In genomic region chr12:39496203-39496602, GRCm38 (mm10) we compare ENCODE assay signal across 8 mouse cellular contexts.
DNase-seq lines count a peak whose midpoint lies in the region; ATAC-seq lines count a peak whose summit lies in the region.
"Had no signal": no experiment of that assay in that cellular context is flagged by ENCODE, and none has a peak within 500 bp of the region (broad histone marks: within the 10 kb centered on the region; RNA-seq: fewer than 3 reads in every experiment).

No protein-coding gene starts in this region.

- no peak overlapping the region for H3K4me2 ChIP-seq in hindbrain, embryonic 14.5 days (replicated peaks)
- H3K4me2 ChIP-seq: embryonic facial prominence, embryonic 12.5 days had no signal

- no peak overlapping the region for H3K9ac ChIP-seq in hindbrain, embryonic 14.5 days
- H3K9ac ChIP-seq: embryonic facial prominence, embryonic 12.5 days had no signal

- H3K9me3 ChIP-seq in hindbrain, embryonic 14.5 days (ENCODE audit: control insufficient read depth, low read length), result no peaks in the 10 kb centered on the region
- no peaks in the 10 kb centered on the region for H3K9me3 ChIP-seq in hindbrain, embryonic 10.5 days
- H3K9me3 ChIP-seq in forebrain, embryonic 10.5 days, result no peaks in the 10 kb centered on the region
- H3K9me3 ChIP-seq: embryonic facial prominence, embryonic 12.5 days had no signal

- no peaks in the 10 kb centered on the region for H3K27me3 ChIP-seq in hindbrain, embryonic 14.5 days (ENCODE audit: control insufficient read depth, insufficient read depth, low read length)
- H3K27me3 ChIP-seq in hindbrain, embryonic 10.5 days (ENCODE audit: insufficient read depth, poor library complexity, severe bottlenecking), result no peaks in the 10 kb centered on the region
- H3K27me3 ChIP-seq in forebrain, embryonic 10.5 days (ENCODE audit: poor library complexity, severe bottlenecking), result no peaks in the 10 kb centered on the region
- H3K27me3 ChIP-seq: embryonic facial prominence, embryonic 12.5 days had no signal

- no peak for ATAC-seq in hindbrain, embryonic 14.5 days (ENCODE audit: low FRiP score)

- WGBS in hindbrain, embryonic 14.5 days, result 47% methylated on average over 2 of the region's 2 CpGs
- WGBS in hindbrain, embryonic 10.5 days, result 41% methylated on average over 2 of the region's 2 CpGs
- WGBS in forebrain, embryonic 10.5 days, result 43% methylated on average over 2 of the region's 2 CpGs

- peak; percentile 88 for DNase-seq in hindbrain, embryonic 14.5 days (ENCODE audit: low spot score)
- DNase-seq in hindbrain, embryonic 10.5 days (ENCODE audit: low spot score), result no peak
- peak; percentile 30 to 55 for DNase-seq in right cerebral cortex, adult 2 months (ENCODE audit: low spot score in 2 of 2)
- no peak for DNase-seq in right cerebral cortex, postnatal 25 days
- DNase-seq in cerebellum, postnatal 10 days, result peak; percentile 54 to 69
- peak; percentile 73 for DNase-seq in retina, embryonic 14.5 days (ENCODE audit: low spot score)
- no peak for DNase-seq in forebrain, embryonic 10.5 days (ENCODE audit: extremely low spot score, low spot score)

- H3K4me3 ChIP-seq in hindbrain, embryonic 14.5 days (replicated peaks; ENCODE audit: low read length), result no peak overlapping the region
- no peak overlapping the region for H3K4me3 ChIP-seq in hindbrain, embryonic 10.5 days
- H3K4me3 ChIP-seq in forebrain, embryonic 10.5 days, result no peak overlapping the region
- H3K4me3 ChIP-seq: embryonic facial prominence, embryonic 12.5 days had no signal

- no peaks in the 10 kb centered on the region for H3K4me1 ChIP-seq in hindbrain, embryonic 14.5 days (replicated peaks; ENCODE audit: control insufficient read depth, insufficient read depth, low read length)
- H3K4me1 ChIP-seq in hindbrain, embryonic 10.5 days (replicated peaks), result no peaks in the 10 kb centered on the region
- H3K4me1 ChIP-seq in forebrain, embryonic 10.5 days, result no peaks in the 10 kb centered on the region
- H3K4me1 ChIP-seq: embryonic facial prominence, embryonic 12.5 days had no signal

- H3K27ac ChIP-seq in hindbrain, embryonic 14.5 days, result no peak overlapping the region
- H3K27ac ChIP-seq in hindbrain, embryonic 10.5 days, result no peak overlapping the region
- no peak overlapping the region for H3K27ac ChIP-seq in forebrain, embryonic 10.5 days
- H3K27ac ChIP-seq: embryonic facial prominence, embryonic 12.5 days had no signal

- no peaks in the 10 kb centered on the region for H3K36me3 ChIP-seq in hindbrain, embryonic 14.5 days (replicated peaks; ENCODE audit: control insufficient read depth, insufficient read depth)
- no peaks in the 10 kb centered on the region for H3K36me3 ChIP-seq in hindbrain, embryonic 10.5 days
- H3K36me3 ChIP-seq in forebrain, embryonic 10.5 days (replicated peaks), result no peaks in the 10 kb centered on the region
- H3K36me3 ChIP-seq: embryonic facial prominence, embryonic 12.5 days had no signal

Comparison
In these comparisons a context has a peak if more than half of its experiments do, and no peak if none do; other contexts are left out.
1. DNase-seq: peak in hindbrain, embryonic 14.5 days (single experiment), right cerebral cortex, adult 2 months (2 of 2), cerebellum, postnatal 10 days (2 of 2) and retina, embryonic 14.5 days (single experiment); none in hindbrain, embryonic 10.5 days (single experiment), right cerebral cortex, postnatal 25 days (single experiment) and forebrain, embryonic 10.5 days (single experiment).